Mouse (Mus musculus) embryonic facial prominence, embryonic 15.5 days (tissue): ENCODE results near the gene Lypd4. TPM values are rescaled to one million over a fixed set of nuclear protein-coding genes. Genes with fewer than 3 reads are reported as not detected.

Experiments
- ATAC-seq: fragments of 200-750 bp; cut with Nextera tagmentation; 2 replicates; pipeline ENCODE4 v1.8.0; 2017; ENCODE audit warnings: low read depth, moderate TSS enrichment; ENCODE audit not compliant: insufficient number of reproducible peaks, low FRiP score, low TSS enrichment
- H3K27ac ChIP-seq: fragments of 300-500 bp; sonication (generic); replicated peaks from 2 replicates; pipeline ENCODE4 v1.5.1; 2015; ENCODE audit warnings: mild to moderate bottlenecking, inconsistent platforms
- H3K27me3 ChIP-seq: fragments of 300-500 bp; sonication (generic); 2 replicates; pipeline ENCODE4 v1.6.1; 2015; ENCODE audit warnings: inconsistent platforms
- H3K36me3 ChIP-seq: fragments of 300-500 bp; sonication (generic); 2 replicates; pipeline ENCODE4 v1.6.1; 2015; ENCODE audit warnings: mild to moderate bottlenecking, inconsistent platforms
- H3K4me1 ChIP-seq: fragments of 300-500 bp; sonication (generic); 2 replicates; pipeline ENCODE4 v1.6.1; 2015; ENCODE audit warnings: inconsistent platforms
- H3K4me2 ChIP-seq: fragments of 300-500 bp; sonication (generic); replicated peaks from 2 replicates; pipeline ENCODE4 v1.6.1; 2015; ENCODE audit warnings: mild to moderate bottlenecking, inconsistent platforms
- H3K4me3 ChIP-seq: fragments of 300-500 bp; sonication (generic); replicated peaks from 2 replicates; pipeline ENCODE4 v1.5.1; 2015; ENCODE audit warnings: mild to moderate bottlenecking, inconsistent platforms
- H3K9ac ChIP-seq: fragments of 300-500 bp; sonication (generic); 2 replicates; pipeline ENCODE4 v1.6.1; 2015; ENCODE audit warnings: inconsistent platforms
- H3K9me3 ChIP-seq: fragments of 300-500 bp; sonication (generic); replicated peaks from 2 replicates; pipeline ENCODE4 v1.6.1; 2016; ENCODE audit warnings: inconsistent platforms
- WGBS: fragments of 180-500 bp; shearing (Covaris S2); methylation state at CpG from one replicate; pipeline ENCODE4 v1.1.7; 2015; 5-methylcytosine and 5-hydroxymethylcytosine counted together
- polyA plus RNA-seq: library from polyadenylated mRNA; unstranded; fragments of >200 nt; fragmentation: Nextera tagmentation; extraction: Ambion mirVana; gene quantifications from 2 replicates; pipeline ENCODE4 v1.2.1, GENCODE M21; 2015

The Lypd4 gene
- not detected in 2 replicates for polyA plus RNA-seq

- ATAC-seq = no peak
- no peak within 1 kb of the TSS for H3K9ac ChIP-seq
- no peaks in the 10 kb centered on the region for H3K36me3 ChIP-seq
- 0 out of 2 replicates have a peak within 1 kb of the TSS, but pooled peaks have one; percentile 10 for H3K4me2 ChIP-seq
- 51% methylated on average over 41 of the region's 41 CpGs for WGBS
- no peaks in the 10 kb centered on the region for H3K27me3 ChIP-seq
- H3K4me3 ChIP-seq = no peak within 1 kb of the TSS
- H3K9me3 ChIP-seq = no peaks in the 10 kb centered on the region
- H3K27ac ChIP-seq = no peak within 1 kb of the TSS
- H3K4me1 ChIP-seq = no peaks in the 10 kb centered on the region
Observed at GRCm38 (mm10) chr7:24869532-24870165, at the start of gene Lypd4, which contains the start of gene Dmrtc2. Gene Lypd4, minus strand, starts transcription at chr7:24869941. Gene Dmrtc2, plus strand, starts transcription at chr7:24870057.

- ATAC-seq = no peak
- H3K4me2 ChIP-seq = no peak overlapping the region
- no peaks in the 10 kb centered on the region for H3K9me3 ChIP-seq
- no peak overlapping the region for H3K4me3 ChIP-seq
- H3K4me1 ChIP-seq = no peaks in the 10 kb centered on the region
- H3K27ac ChIP-seq = no peak overlapping the region
- no peaks in the 10 kb centered on the region for H3K27me3 ChIP-seq
- peaks cover 67% of the 10 kb centered on the region for H3K36me3 ChIP-seq
- H3K9ac ChIP-seq = no peak overlapping the region
- 89% methylated on average over 20 of the region's 20 CpGs for WGBS
Observed at GRCm38 (mm10) chr7:24918763-24919323, 49.1 kb upstream of the Lypd4 start.

GRCm38 (mm10) chr7:24912480-24912879 lies 42.7 kb upstream of the Lypd4 start:
- Histone ChIP-seq H3K4me1 (peaks cover 9% of the 10 kb centered on the region), H3K9ac (no peak overlapping the region), H3K27me3 (no peaks in the 10 kb centered on the region), H3K4me3 (no peak overlapping the region), H3K9me3 (no peaks in the 10 kb centered on the region), H3K4me2 (no peak overlapping the region), H3K27ac (no peak overlapping the region), H3K36me3 (peaks cover 55% of the 10 kb centered on the region)
- ATAC-seq = no peak
- WGBS = 92% methylated on average over 14 of the region's 14 CpGs

- Histone ChIP-seq H3K36me3 (peaks cover 32% of the 10 kb centered on the region), H3K4me1 (peaks cover 40% of the 10 kb centered on the region), H3K9ac (peak overlapping the region; percentile 2; the same call in 1 of the 2 replicates), H3K9me3 (no peaks in the 10 kb centered on the region), H3K4me2 (peak overlapping the region; percentile 19; the same call in 1 of the 2 replicates), H3K27ac (peak overlapping the region; percentile 58; the same call in 1 of the 2 replicates), H3K27me3 (no peaks in the 10 kb centered on the region), H3K4me3 (no peak overlapping the region)
- 16% methylated on average over 13 of the region's 13 CpGs for WGBS
- ATAC-seq = peak; percentile 27; the same call in 1 of the 2 replicates
Observed at GRCm38 (mm10) chr7:24907211-24907748, 37.5 kb upstream of the Lypd4 start.

GRCm38 (mm10) chr7:24906551-24906950 lies 36.8 kb upstream of the Lypd4 start:
- H3K36me3 ChIP-seq = peaks cover 25% of the 10 kb centered on the region
- H3K9ac ChIP-seq = peak overlapping the region; percentile 2; the same call in 1 of the 2 replicates
- no peak overlapping the region for H3K4me3 ChIP-seq
- H3K4me2 ChIP-seq = peak overlapping the region; percentile 19; the same call in 1 of the 2 replicates
- WGBS = 26% methylated on average over 6 of the region's 6 CpGs
- no peaks in the 10 kb centered on the region for H3K27me3 ChIP-seq
- peak overlapping the region; percentile 58; the same call in 1 of the 2 replicates for H3K27ac ChIP-seq
- ATAC-seq = no peak
- no peaks in the 10 kb centered on the region for H3K9me3 ChIP-seq
- H3K4me1 ChIP-seq = peaks cover 42% of the 10 kb centered on the region

GRCm38 (mm10) chr7:24904936-24905335 lies 35.2 kb upstream of the Lypd4 start:
- H3K36me3 ChIP-seq = peaks cover 19% of the 10 kb centered on the region
- whole genome bisulfite sequencing = 22% methylated on average over 3 of the region's 3 CpGs
- no peaks in the 10 kb centered on the region for H3K9me3 ChIP-seq
- ATAC-seq = no peak
- H3K4me1 ChIP-seq = peaks cover 42% of the 10 kb centered on the region
- no peaks in the 10 kb centered on the region for H3K27me3 ChIP-seq
- peak overlapping the region; percentile 53 for H3K9ac ChIP-seq
- peak overlapping the region; percentile 73 for H3K4me2 ChIP-seq
- H3K4me3 ChIP-seq = peak overlapping the region; percentile 82
- no peak overlapping the region for H3K27ac ChIP-seq

- peaks cover 42% of the 10 kb centered on the region for H3K4me1 ChIP-seq
- ATAC-seq = peak; percentile 94
- peaks cover 15% of the 10 kb centered on the region for H3K36me3 ChIP-seq
- H3K9me3 ChIP-seq = no peaks in the 10 kb centered on the region
- H3K4me3 ChIP-seq = peak overlapping the region; percentile 82
- peak overlapping the region; percentile 73 for H3K4me2 ChIP-seq
- H3K27ac ChIP-seq = peak overlapping the region; percentile 91
- WGBS = under 1% methylated on average over 26 of the region's 30 CpGs
- peak overlapping the region; percentile 53 for H3K9ac ChIP-seq
- H3K27me3 ChIP-seq = no peaks in the 10 kb centered on the region
Observed at GRCm38 (mm10) chr7:24904070-24904483, 34.3 kb upstream of the Lypd4 start.

GRCm38 (mm10) chr7:24903444-24903825 lies 33.7 kb upstream of the Lypd4 start:
- no peak for ATAC-seq
- 19% methylated on average over 10 of the region's 10 CpGs for WGBS
- Histone ChIP-seq H3K4me2 (peak overlapping the region; percentile 73), H3K9me3 (no peaks in the 10 kb centered on the region), H3K4me1 (peaks cover 42% of the 10 kb centered on the region), H3K27ac (peak overlapping the region; percentile 91), H3K36me3 (peaks cover 9% of the 10 kb centered on the region), H3K27me3 (no peaks in the 10 kb centered on the region), H3K9ac (peak overlapping the region; percentile 80), H3K4me3 (peak overlapping the region; percentile 82)

GRCm38 (mm10) chr7:24902630-24903443 lies 33.1 kb upstream of the Lypd4 start, which contains the start of gene Arhgef1:
Gene Arhgef1, plus strand, starts transcription at chr7:24902912.
- Histone ChIP-seq H3K4me3 (peak within 1 kb of the TSS; percentile 82), H3K9me3 (no peaks in the 10 kb centered on the region), H3K36me3 (peaks cover 3% of the 10 kb centered on the region; the same call in 1 of the 2 replicates), H3K9ac (peak within 1 kb of the TSS; percentile 80), H3K4me2 (peak within 1 kb of the TSS; percentile 73), H3K4me1 (peaks cover 37% of the 10 kb centered on the region), H3K27ac (peak within 1 kb of the TSS; percentile 91), H3K27me3 (no peaks in the 10 kb centered on the region)
- 3% methylated on average over 65 of the region's 68 CpGs for WGBS
- ATAC-seq = 0 out of 2 replicates have a peak, but pooled peaks have one; percentile 7

GRCm38 (mm10) chr7:24902264-24902629 lies 32.5 kb upstream of the Lypd4 start:
- 67% methylated on average over 2 of the region's 2 CpGs for WGBS
- Histone ChIP-seq H3K36me3 (no peaks in the 10 kb centered on the region), H3K27ac (peak overlapping the region; percentile 91), H3K9me3 (no peaks in the 10 kb centered on the region), H3K4me2 (peak overlapping the region; percentile 73), H3K27me3 (no peaks in the 10 kb centered on the region), H3K4me3 (peak overlapping the region; percentile 82), H3K9ac (peak overlapping the region; percentile 80; the same call in 1 of the 2 replicates), H3K4me1 (peaks cover 31% of the 10 kb centered on the region)
- no peak for ATAC-seq
